Mouse (Mus musculus): Measurements from ENCODE around the gene Lsamp.

Lsamp gene

DNA sequence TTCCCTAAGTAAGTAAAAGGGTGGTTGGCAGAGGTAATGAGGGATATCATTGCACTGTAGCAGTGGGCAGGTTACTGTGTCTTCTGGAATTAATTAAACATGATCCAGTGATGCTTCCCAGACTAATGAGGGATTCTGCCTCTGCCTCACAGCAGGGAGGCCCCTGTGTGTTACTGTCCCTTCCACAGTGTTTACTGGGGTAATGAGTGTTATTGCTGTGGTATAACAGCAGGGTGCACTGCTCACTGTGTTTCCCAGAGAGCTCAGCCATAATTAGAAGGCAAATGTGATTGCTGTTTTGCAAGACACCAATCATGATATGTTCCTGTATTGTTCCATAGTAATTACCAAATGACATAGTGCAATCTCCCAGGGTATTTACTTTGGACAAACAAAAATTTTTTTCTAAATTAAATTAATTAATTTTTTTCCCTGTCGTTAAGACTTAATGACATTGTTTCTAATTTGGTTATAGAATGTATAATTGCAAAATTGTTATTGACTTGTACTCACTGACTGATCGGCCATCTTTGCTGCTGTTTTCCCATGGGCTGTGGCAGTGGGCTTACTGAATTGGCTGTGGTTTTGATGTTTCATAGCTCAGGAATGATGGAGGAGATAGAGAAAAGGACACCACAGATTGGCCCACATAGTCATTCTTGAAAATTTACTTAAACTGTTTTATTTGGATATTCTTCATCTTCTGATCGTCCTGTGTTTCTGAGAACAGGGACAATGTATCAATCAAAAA lies 655.6 kb downstream of the Lsamp start:
- intact Hi-C loops (cut with DNase I): no loop called here

DNA sequence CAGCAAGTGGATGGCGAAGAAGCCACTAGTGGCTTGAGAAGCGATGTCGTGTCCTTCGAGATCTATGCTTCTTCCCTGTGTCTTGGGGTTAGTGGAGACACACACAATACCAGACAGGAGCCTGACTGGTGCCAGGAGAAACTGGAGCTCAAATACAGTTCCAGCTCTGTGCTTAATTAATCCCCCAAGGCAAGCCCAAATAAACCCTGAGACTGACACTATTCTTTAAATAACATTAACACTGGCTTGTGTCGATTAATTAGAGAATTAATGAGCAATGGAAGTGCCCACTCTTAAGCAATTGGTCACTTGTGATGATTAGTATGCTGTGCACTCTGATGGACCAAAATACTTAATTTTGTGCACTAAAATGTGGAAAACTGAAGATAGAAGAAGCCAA lies 668.6 kb downstream of the Lsamp start:
- intact Hi-C loops (cut with DNase I): no loop called here

DNA sequence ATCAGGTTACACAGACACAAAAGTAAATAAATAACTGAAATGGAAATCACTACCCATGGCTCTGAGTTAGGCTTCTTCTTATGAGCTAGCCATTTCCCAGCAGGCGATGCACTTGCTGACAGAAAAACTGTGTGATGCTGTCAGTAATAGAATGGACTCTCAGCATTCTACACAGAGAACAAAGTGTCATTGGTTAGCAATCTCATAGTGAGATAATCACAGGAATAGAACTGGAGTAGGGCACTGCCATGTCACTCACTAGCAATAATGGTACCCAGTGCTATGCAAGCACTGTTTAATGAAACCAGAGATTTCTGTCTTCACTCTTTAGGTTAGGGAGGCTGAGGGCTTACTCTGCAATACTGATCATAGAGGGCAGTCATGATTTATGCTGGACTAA lies 669.3 kb downstream of the Lsamp start:
- intact Hi-C loops (cut with DNase I): no loop called here

DNA sequence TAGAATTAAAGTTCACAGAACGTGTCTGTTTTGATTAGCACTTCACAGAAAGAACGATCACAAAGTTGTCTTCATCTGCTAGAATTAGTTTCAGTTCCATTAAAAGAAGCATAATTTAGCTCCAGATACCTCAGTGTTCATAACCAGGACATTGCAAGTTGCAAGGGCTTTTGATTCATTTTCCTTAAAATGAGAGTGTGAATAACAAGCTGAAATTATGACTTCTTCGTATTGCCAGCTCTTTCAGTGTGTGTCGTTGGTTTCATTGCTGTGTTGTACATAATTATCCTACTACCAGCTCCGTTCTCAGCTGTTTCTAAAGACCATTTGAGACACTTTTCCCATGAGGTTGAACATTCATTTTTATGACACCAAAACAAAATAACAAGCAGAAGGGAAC lies 672.2 kb downstream of the Lsamp start:
- intact Hi-C loops (cut with DNase I): no loop called here

DNA sequence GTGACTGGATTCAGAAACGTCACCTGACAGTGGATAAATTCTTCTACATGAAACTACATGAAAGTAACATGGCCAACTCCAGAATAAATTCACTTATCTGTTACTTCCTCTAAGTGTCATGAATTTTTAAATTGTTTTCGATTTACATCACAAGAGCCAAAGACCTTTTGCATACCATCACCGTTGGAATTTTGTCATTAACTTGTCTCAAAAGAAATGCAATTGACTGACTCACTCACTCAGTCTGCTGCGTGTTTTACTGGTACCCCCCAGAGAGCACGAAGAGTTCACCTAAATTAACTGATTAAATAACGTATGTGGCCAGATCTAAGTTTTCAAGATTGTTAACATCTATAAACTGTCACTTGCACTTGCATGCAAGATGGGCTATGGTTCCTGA lies 672.7 kb downstream of the Lsamp start:
- intact Hi-C loops (cut with DNase I): no loop called here

DNA sequence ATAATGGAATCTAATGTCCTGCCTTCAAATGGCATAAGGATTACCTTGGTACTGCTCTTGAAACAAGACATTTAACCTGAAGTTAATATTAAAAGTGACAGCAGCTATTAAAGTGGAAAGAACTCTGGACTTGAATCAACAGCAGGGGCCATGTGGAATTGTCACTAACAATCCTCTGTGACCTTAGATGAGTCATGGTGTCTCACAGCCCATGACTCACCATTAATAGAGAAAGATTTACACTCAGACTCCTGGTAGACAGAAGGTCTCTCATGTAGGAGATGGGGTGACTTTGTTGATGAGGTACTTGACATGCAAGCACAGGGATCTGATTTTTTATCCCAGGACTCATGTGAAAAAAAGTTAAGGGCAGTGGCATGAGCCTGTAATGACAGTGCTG lies 701.4 kb downstream of the Lsamp start:
- intact Hi-C loops (cut with DNase I): no loop called here

DNA sequence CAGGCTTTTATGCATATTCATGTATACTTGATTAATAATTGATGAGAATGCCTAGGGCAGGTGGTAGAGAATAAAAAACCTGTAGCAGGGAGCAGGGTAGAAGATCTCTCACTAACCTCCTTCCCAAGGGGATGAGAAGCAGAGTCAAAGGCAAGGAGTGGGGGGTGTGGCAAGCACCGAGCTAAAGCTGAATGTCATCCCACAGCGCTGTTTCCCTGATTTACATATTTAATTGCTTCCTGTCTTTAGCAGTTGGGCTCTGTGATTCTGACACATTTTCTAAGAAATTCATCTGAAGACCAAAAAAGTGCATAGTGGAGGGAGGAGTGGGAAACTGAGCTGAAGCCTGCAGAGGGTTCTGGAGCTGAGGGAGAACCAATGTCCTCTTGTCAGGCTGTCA lies 708.1 kb downstream of the Lsamp start:
- intact Hi-C loops (cut with DNase I): no loop called here

DNA sequence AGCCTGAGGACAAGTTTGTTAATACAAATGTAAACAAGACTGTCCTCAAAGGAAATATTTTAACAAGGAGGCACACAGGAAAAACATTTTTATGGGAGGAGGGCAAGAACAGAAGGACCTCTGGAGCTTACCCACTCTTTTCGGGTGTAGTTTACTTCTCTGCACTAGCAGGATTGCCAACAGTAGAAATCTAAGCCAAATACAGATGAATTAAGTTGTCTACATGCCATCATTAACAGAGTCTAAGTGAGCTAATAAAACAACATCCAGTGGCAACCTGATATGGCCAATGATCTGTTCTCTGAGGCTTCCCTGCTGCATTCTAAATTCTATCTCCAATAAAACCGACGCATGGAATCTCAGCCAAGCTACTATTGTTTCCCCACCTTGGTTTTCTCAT lies 713.1 kb downstream of the Lsamp start:
- intact Hi-C loops (cut with DNase I): no loop called here

DNA sequence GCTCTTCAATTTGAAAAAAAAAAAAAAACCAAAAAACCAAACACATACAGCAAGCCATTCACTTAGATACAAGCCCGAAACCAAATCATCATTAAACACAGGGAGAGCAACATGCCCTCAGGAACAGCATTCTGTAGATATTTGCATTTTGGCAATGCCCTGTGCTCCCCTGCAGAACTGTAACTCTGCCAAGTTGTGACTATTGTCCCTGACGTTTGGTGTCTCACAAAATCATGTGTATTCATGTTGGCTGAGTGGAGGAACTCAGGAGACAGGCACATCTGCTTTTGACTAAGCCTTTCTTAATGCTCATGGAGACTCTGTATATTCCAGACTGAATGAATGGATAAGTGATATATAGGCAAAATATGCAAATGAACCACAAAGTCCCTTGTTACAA lies 724.4 kb downstream of the Lsamp start:
- intact Hi-C loops (cut with DNase I): no loop called here

DNA sequence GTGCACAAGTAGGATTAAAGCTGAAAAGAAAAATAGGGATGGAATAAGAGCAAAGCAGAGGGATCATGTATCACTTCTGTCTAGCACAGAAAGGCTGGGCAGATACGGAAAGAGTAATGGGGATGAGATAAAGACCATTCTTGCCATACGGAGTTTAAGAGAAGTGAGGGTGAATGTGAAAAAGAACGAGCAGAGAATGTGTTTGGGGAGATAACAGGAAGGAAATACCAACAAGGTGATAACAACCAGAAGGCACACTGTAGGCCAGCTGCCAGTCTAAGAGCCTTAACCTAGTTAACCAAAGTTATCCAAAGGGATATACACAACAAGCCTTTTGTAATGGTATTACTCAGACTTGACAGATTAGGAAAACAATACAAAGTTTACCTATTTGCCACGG lies 725.4 kb downstream of the Lsamp start:
- intact Hi-C loops (cut with DNase I): no loop called here

DNA sequence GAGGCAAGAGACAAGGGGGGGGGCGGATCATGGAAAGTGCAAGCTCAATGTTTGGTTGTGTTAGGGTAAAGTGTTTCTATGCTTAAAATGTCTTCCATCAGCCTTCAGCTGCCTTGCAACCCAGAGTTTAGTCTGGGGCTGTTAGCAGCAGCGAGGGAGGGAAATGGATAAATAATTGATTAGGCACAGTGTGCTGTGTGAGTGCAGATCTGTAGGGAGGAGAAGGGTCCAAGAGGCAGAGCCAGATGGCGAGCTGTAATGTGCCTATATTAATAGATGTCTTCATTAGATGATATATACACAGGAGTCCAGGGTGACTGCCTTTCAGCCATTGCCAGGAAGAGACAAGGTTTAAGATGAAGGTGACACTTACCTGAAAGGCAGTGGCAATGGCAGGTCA lies 725.9 kb downstream of the Lsamp start:
- intact Hi-C loops (cut with DNase I): no loop called here

DNA sequence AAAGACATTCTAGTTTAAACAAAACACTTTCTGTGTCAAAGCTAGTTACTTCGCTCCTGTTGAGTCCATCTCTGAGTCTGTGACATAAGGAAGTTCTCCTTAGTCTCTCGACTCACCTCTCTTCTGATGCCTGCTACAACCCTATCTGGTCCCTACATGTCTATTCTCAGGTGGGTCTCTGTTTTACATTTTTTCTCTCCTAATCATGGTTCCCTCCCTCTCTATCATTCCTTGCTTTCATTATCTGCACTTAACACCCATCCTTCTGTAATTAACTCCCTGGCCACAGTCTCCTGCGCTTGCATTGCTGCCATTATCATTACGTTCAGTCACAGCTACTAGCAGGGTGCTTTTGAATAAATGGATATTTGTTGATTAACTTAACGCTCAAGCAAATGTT lies 726.3 kb downstream of the Lsamp start:
- intact Hi-C loops (cut with DNase I): no loop called here

DNA sequence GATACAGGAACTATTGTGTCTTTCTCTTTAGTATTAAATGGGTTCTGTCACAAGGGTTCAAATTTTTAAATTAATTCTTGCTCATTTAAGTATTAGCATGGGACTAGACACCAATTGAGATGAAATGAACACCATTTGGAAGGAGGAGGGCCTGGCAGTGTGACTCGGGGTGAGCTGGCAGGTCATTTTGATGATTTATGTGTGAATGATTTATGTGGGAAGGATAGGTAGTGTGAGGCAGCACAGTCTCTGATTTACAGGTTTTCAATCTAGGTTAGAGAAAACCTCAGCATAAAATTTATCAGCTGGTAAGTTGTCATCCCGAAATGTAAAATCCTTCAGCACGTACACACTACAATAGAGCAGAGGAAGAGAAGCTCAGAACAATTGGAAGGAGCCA lies 729.6 kb downstream of the Lsamp start:
- intact Hi-C loops (cut with DNase I): no loop called here

DNA sequence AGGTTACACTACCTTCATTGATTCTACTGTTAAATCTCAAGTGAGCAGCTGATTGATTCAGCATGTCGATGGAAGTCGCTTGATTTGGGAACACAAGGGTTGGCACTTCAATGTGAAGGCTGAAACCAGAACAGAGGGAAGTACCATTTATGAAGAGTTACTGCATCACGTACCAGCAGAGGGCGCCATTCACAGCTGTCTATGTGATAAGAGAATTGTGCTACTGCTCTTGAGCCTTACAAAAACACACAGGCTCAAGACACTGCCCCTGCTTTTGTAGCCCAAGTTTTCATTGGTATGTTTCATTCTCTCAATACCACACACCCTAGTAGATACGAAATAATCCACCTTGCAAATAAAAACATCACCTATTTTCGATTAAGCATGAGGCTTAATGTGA lies 754.9 kb downstream of the Lsamp start:
- intact Hi-C loops (cut with DNase I): loop anchor here (5.0 kb wide), 1 partner anchor 503 kb away; no protein-coding TSS in a partner anchor

DNA sequence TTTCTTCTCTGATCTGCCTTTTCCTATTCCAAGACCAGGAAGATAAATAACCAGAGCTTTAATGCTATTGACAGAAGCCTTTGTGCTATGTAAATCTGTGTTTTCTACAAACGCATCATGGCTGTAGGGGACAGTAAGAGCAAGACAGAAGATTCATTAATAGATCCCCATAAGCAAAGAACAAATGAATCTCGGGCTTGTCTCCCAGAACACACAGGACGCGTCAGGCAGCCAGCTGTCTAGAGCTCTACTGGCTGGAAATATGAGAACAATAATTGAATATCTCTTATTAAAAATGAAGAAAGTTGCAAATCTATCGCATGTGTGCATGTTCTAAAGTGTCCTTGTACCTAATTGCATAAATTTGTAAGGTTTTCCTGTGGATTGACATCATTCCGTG lies 755.6 kb downstream of the Lsamp start:
- intact Hi-C loops (cut with DNase I): loop anchor here (5.0 kb wide), 1 partner anchor 503 kb away; no protein-coding TSS in a partner anchor

DNA sequence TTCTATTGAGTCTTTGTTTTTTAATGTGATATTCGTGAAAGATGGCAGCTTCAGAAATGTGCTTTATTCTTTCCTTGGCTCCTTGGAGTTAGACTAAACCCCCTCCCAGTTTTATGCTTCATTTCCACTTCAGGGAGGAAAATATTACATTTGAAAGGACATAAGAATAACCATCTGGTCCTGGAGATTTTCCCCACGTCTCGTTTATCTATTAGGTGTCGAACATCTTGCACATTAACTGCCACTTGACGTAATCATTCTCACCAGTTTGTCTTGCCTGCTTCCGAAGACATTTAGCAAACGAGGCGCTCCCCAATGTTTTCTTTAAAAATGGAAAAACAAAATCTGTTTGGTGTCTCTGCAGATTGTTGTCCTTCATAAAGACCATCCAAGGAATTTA lies 756.1 kb downstream of the Lsamp start:
- intact Hi-C loops (cut with DNase I): no loop called here

DNA sequence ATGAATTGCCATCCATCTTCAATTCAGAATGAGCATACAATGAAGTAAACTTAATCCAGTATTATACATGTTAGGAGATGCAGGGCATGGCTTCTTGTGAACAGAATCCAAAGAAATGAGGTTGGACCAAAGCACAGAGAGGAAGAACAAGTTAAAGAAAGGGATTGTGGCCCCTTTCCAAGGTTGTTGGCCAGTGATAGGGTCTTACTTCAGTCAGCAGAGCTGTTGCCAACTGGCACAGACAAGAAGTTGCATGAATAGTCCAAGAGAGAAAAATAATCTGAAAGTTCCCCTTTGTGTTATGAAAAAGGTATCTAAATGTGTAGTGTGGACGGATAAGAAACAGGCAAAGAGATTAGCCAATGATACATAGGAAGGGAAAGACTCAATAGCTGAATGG lies 843.0 kb downstream of the Lsamp start:
- intact Hi-C loops (cut with DNase I): no loop called here

DNA sequence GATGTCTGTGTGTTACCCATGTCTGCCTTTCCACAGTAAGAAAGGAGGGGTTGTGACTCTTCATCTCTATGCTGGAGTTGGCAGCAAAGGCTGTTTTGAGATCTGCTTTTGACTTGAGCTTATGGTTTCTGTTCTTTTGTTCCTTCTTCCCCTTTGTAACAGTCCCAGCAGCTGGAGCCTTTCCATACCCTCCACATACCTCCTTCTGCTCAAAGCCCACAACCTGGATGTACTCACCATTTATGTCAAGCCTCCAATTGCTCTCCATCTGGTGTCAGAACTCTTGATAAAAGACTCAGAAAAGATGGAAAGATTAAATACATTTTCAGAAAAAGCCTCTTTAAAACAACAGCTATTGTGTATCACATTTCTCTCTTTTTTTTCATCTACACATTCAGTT lies 847.4 kb downstream of the Lsamp start:
- intact Hi-C loops (cut with DNase I): no loop called here

DNA sequence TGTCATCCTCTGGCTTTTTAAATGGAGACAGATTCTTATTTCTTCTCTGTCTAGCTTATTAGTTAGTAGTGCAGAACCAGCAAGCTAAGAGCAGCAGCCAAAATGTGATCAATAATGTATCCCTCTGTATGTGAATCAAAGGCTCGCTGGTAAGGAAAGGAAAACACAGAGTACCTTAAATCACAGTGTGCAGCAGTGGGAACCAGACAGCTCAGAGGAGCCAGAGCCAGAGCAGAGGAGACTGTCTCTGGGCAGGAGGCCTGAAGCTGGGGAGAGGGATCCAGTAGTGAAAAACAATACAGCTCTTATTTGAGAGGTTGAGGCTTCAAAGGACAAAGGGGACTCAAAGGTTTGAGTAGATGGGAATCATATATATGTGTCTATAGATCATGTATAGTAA lies 857.6 kb downstream of the Lsamp start:
- intact Hi-C loops (cut with DNase I): no loop called here

DNA sequence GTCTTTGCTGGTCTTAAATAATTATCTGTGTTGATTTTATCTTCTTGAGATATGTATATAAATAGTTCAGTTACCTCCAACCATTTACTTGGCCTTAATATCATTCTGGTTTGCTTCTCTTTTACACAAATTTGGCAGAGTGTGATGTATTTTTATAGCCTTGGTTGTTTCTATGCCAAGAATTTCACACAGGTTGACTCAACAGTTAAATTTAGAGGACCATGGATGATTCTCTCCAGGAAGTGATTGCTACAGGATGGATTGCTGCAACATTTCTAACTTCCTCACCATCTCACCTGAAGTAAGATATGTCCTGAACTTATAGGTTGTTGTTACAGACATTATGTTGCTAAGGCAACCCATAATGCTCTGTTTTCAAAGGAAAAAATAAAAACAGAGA lies 882.6 kb downstream of the Lsamp start:
- intact Hi-C loops (cut with DNase I): no loop called here

DNA sequence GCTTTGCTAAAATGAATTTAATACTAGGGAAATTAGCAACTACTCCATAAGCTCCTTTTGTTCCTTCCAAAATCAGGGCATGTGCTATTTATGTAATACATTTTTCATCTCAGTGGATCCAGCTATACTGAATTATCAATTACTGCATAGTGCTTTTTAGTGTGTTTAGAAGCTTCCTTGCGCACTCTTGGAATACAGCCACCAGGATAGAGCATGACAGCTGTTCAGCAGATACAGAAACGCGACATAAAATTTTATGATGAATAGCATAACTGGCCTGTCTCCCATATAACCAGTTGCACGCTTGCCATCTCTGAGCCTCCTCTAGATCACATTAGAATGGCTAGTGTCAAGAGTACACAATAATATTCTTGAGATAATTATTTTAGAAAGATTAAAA lies 894.1 kb downstream of the Lsamp start:
- intact Hi-C loops (cut with DNase I): no loop called here

DNA sequence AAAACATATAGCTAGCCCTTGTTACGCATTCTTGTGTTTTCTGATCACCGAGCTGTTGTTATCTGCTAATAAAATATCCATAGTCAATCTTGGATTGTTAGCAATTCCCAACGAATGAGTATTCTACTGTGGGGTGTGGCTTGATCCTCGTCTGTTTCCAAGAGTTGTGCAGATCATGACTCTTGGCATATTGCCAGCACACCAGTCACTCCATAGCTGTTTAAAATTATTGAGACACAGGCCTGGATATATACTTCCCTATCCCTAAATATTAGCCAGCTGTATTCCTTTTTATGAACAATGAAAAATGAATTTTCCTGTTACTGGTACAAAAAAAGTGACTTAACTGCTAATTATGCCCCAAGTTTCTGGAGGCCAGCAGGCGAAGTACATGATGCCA lies 897.8 kb downstream of the Lsamp start:
- intact Hi-C loops (cut with DNase I): no loop called here

DNA sequence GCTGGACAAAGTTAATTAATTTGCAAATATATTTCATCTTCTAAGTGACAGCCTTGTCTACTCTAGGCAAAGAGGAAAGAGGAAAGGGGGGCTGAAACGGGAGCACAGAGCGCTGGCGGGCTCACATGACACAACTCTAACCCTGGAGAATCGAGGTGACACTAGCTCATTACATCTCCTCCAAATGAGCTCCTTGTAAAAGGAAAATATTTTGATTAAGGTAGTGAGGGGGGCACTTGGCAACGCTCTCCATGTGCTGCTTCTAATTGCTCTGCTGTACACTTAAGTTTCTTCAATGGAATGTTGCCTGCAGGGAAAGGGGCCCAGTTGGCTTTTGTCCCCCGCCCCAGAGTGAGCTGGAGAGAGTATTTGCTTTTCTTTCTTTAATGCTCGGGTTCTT lies 907.2 kb downstream of the Lsamp start:
- intact Hi-C loops (cut with DNase I): no loop called here

All from adrenal gland (tissue).